ENCODE assay signal across 19 mouse cellular contexts in the genomic region with DNA sequence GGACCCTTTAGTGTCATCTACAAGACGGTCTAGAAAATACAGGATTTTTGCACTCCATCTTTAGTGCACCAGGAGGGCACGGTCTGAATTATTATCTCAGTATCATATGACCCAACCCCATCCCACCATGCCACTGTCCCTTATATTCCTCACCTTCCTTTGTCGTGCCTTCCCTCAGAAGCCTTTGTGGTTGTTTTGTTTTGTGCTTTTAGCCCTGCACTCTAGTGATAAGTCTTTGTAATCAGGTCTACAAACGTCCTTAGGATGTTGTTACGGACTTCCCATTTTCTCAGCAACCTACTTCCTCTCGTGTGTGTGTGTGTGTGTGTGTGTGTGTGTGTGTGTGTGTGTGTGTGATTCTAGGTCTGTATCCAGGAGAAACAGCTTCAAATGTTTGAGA.
DNase-seq lines count a peak whose midpoint lies in the region; ATAC-seq lines count a peak whose summit lies in the region.
"Had no signal": no experiment of that assay in that cellular context is flagged by ENCODE, and none has a peak within 500 bp of the region (broad histone marks: within the 10 kb centered on the region; RNA-seq: fewer than 3 reads in every experiment).

No protein-coding gene starts in this region.

- H3K27me3 ChIP-seq in liver, embryonic 11.5 days (replicated peaks; ENCODE audit: control insufficient read depth, insufficient read depth, low read length), result no peaks in the 10 kb centered on the region
- no peaks in the 10 kb centered on the region for H3K27me3 ChIP-seq in forebrain, embryonic 14.5 days (replicated peaks; ENCODE audit: control insufficient read depth, insufficient read depth, low read length)
- H3K27me3 ChIP-seq: heart, embryonic 15.5 days; lung, embryonic 15.5 days had no signal

- H3K4me2 ChIP-seq in liver, embryonic 11.5 days, result peak overlapping the region; percentile 37
- no peak overlapping the region for H3K4me2 ChIP-seq in forebrain, embryonic 14.5 days (ENCODE audit: low read length)
- H3K4me2 ChIP-seq: heart, embryonic 15.5 days; lung, embryonic 15.5 days had no signal

- no peaks in the 10 kb centered on the region for H3K9me3 ChIP-seq in liver, embryonic 11.5 days (ENCODE audit: control insufficient read depth, low read length)
- no peaks in the 10 kb centered on the region for H3K9me3 ChIP-seq in forebrain, embryonic 14.5 days (replicated peaks; ENCODE audit: control insufficient read depth, low read length)
- H3K9me3 ChIP-seq: forebrain, embryonic 10.5 days; heart, embryonic 15.5 days; lung, embryonic 15.5 days had no signal

- H3K4me3 ChIP-seq in liver, embryonic 11.5 days (ENCODE audit: low read depth, low read length), result no peak overlapping the region
- H3K4me3 ChIP-seq in forebrain, embryonic 14.5 days (ENCODE audit: low read depth, low read length), result no peak overlapping the region
- H3K4me3 ChIP-seq: forebrain, embryonic 10.5 days; heart, adult 2 months; heart, embryonic 15.5 days; lung, embryonic 15.5 days had no signal

- H3K36me3 ChIP-seq in liver, embryonic 11.5 days (ENCODE audit: control insufficient read depth, insufficient read depth, low read length), result no peaks in the 10 kb centered on the region
- H3K36me3 ChIP-seq in forebrain, embryonic 14.5 days (ENCODE audit: control insufficient read depth, insufficient read depth, low read length), result peaks cover 5% of the 10 kb centered on the region; the same call in 1 of the 2 replicates
- H3K36me3 ChIP-seq: heart, embryonic 15.5 days had no signal

- ATAC-seq in liver, embryonic 11.5 days (replicated peaks; ENCODE audit: low FRiP score), result peak; percentile 71
- peak; percentile 96 for ATAC-seq in megakaryocyte progenitor cell, adult 5-6 weeks (replicated peaks; ENCODE audit: poor library complexity)
- no peak for ATAC-seq in forebrain, embryonic 14.5 days
- ATAC-seq: hindbrain, embryonic 16.5 days; intestine, embryonic 16.5 days had no signal

- no peak overlapping the region for H3K27ac ChIP-seq in liver, embryonic 11.5 days (ENCODE audit: low read depth, low read length)
- no peak overlapping the region for H3K27ac ChIP-seq in forebrain, embryonic 14.5 days (ENCODE audit: low read depth, low read length)
- H3K27ac ChIP-seq: forebrain, embryonic 10.5 days; heart, adult 2 months; heart, embryonic 15.5 days; lung, embryonic 15.5 days had no signal

- peak; percentile 9 for DNase-seq in kidney, postnatal 14 days
- no peak for DNase-seq in kidney, postnatal 36 days
- peak; percentile 99 for DNase-seq in MEL-GATA-1-ER (ENCODE audit: extremely low read depth, low read depth)
- DNase-seq in liver, embryonic 11.5 days (ENCODE audit: low spot score), result no peak
- DNase-seq in testis, postnatal 10 days (ENCODE audit: low spot score), result no peak
- DNase-seq in forebrain, embryonic 14.5 days (ENCODE audit: low spot score), result no peak
- DNase-seq: adrenal gland, adult 2 months; B cell, adult 2 months; cerebellum, adult 11 months; cerebellum, postnatal 36 days; heart, adult 2 months; heart, postnatal 4 days; kidney, postnatal 25 days had no signal

- peaks cover 5% of the 10 kb centered on the region; the same call in 1 of the 2 replicates for H3K4me1 ChIP-seq in liver, embryonic 11.5 days (replicated peaks; ENCODE audit: control insufficient read depth, insufficient read depth, low read length)
- no peaks in the 10 kb centered on the region for H3K4me1 ChIP-seq in forebrain, embryonic 14.5 days (ENCODE audit: control insufficient read depth, insufficient read depth, low read length)
- H3K4me1 ChIP-seq: heart, embryonic 15.5 days had no signal

- WGBS in liver, embryonic 11.5 days, result 30% methylated on average over 6 of the region's 6 CpGs
- 80% methylated on average over 6 of the region's 6 CpGs for WGBS in forebrain, embryonic 14.5 days

- no peak overlapping the region for H3K9ac ChIP-seq in liver, embryonic 11.5 days (ENCODE audit: low read depth, low read length)
- no peak overlapping the region for H3K9ac ChIP-seq in forebrain, embryonic 14.5 days (ENCODE audit: low read length)
- H3K9ac ChIP-seq: heart, embryonic 15.5 days; lung, embryonic 15.5 days had no signal

Comparison
In these comparisons a context has a peak if more than half of its experiments do, and no peak if none do; other contexts are left out.
1. DNase-seq: peak in kidney, postnatal 14 days (single experiment) and MEL-GATA-1-ER (single experiment); none in kidney, postnatal 36 days (0 of 2), liver, embryonic 11.5 days (single experiment), testis, postnatal 10 days (single experiment) and forebrain, embryonic 14.5 days (single experiment).